Mouse (Mus musculus) stomach, embryonic 14.5 days (tissue): ENCODE results near the gene Rpsa. TPM values are rescaled to one million over a fixed set of nuclear protein-coding genes. Genes with fewer than 3 reads are reported as not detected.
A peak's percentile ranks its signal among the peaks of the same experiment; 100 is the strongest.

Experiments
- ATAC-seq: fragments of 200-750 bp; cut with Nextera tagmentation; 2 replicates; pipeline ENCODE4 v1.8.0; 2017; ENCODE audit warnings: low read depth, moderate TSS enrichment; ENCODE audit not compliant: insufficient number of reproducible peaks, insufficient read depth, low FRiP score
- H3K27ac ChIP-seq: fragments of 300-500 bp; sonication (generic); 2 replicates; pipeline ENCODE4 v1.5.1; 2014; ENCODE audit warnings: mild to moderate bottlenecking, low read length, moderate library complexity, mixed read lengths
- H3K27me3 ChIP-seq: fragments of 300-500 bp; sonication (generic); 2 replicates; pipeline ENCODE4 v1.6.1; 2014; ENCODE audit warnings: low read length, control low read depth, mixed read lengths; ENCODE audit not compliant: control insufficient read depth, insufficient read depth
- H3K36me3 ChIP-seq: fragments of 300-500 bp; sonication (generic); 2 replicates; pipeline ENCODE4 v1.6.1; 2014; ENCODE audit warnings: mild to moderate bottlenecking, control low read depth, low read length, moderate library complexity, mixed read lengths; ENCODE audit not compliant: control insufficient read depth, insufficient read depth
- H3K4me1 ChIP-seq: fragments of 300-500 bp; sonication (generic); 2 replicates; pipeline ENCODE4 v1.6.1; 2014; ENCODE audit warnings: low read length, control low read depth, mixed read lengths; ENCODE audit not compliant: control insufficient read depth, insufficient read depth
- H3K4me2 ChIP-seq: fragments of 300-500 bp; sonication (generic); replicated peaks from 2 replicates; pipeline ENCODE4 v1.6.1; 2014; ENCODE audit warnings: low read depth, low read length, control low read depth
- H3K4me3 ChIP-seq: fragments of 300-500 bp; sonication (generic); 2 replicates; pipeline ENCODE4 v1.5.1; 2014; ENCODE audit warnings: low read depth, low read length, control low read depth
- H3K9ac ChIP-seq: fragments of 300-500 bp; sonication (generic); replicated peaks from 2 replicates; pipeline ENCODE4 v1.6.1; 2014; ENCODE audit warnings: low read depth, mild to moderate bottlenecking, control low read depth, low read length, moderate library complexity, mixed read lengths
- H3K9me3 ChIP-seq: fragments of 300-500 bp; sonication (generic); 2 replicates; pipeline ENCODE4 v1.6.1; 2016; ENCODE audit warnings: low read depth, low read length, control low read depth; ENCODE audit not compliant: control insufficient read depth
- WGBS: fragments of 180-500 bp; shearing (Covaris S2); extraction: QIAGEN DNeasy Blood & Tissue Kit; methylation state at CpG from one replicate; pipeline ENCODE4 v1.1.7; 2014; 5-methylcytosine and 5-hydroxymethylcytosine counted together
- polyA plus RNA-seq: library from polyadenylated mRNA; unstranded; fragments of >200 nt; fragmentation: Nextera tagmentation; extraction: Ambion mirVana; gene quantifications from 2 replicates; pipeline ENCODE4 v1.2.1, GENCODE M21; 2014

Rpsa gene
- polyA plus RNA-seq, 1 experiment from 2014 or later, result 2,010 TPM

DNA sequence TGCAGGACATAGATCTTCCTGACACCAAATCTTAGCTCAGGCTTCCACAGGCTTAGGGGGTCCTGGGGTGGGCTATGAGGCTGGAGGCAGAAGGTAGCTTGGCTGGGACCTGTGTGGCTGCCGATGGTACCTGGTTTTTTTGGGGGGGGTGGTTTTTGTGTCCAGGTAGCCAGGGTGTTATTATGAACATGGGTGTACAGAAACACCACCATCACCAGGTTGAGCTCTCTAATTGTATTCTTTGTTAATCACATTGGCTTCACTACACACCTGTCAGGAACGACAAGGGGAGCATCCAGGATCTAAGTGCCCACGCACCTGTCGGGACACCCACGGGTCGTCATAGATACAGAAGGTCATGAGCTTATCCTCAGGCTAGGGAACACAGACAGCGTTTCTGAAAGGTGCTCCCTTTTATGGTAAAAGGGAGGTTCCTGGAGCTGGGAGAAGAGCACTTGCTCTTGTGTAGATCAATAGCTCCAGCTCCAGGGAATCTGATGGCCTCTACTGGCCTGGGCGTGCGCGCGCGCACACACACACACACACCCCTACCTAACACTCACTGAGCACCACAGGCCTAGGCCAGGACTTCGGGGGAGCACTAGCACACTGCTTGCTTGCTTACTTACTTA is 7.2 kb downstream of the Rpsa start:
- WGBS, result 71% methylated on average over 13 of the region's 13 CpGs
- no peak overlapping the region for H3K27ac ChIP-seq
- H3K9me3 ChIP-seq, result no peaks in the 10 kb centered on the region
- peaks cover 29% of the 10 kb centered on the region for H3K36me3 ChIP-seq
- no peaks in the 10 kb centered on the region for H3K4me1 ChIP-seq
- no peak overlapping the region for H3K4me3 ChIP-seq
- no peak overlapping the region for H3K9ac ChIP-seq
- no peak for ATAC-seq
- H3K27me3 ChIP-seq, result no peaks in the 10 kb centered on the region
- no peak overlapping the region for H3K4me2 ChIP-seq

DNA sequence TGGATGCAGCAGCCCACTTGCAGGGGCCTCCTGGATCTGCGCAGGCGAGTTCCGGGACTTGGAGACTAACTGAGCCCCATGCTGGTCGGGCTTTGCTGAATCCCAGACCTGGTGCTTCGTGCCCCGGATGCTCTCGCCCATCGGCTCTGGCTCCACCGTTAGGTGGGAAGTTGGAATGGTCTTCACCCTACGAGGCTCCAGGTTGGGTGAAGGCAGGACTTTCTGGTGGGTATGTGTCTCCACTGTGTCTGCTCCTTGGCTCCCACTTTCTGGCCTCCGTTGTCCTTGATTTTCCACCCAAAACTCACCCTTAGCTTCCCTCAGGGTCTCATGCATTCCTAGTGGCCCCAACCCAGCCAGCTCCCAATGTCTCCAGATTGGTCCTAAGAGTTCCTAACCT is 8.0 kb downstream of the Rpsa start:
- H3K36me3 ChIP-seq, result peaks cover 22% of the 10 kb centered on the region
- no peaks in the 10 kb centered on the region for H3K27me3 ChIP-seq
- H3K4me2 ChIP-seq, result no peak overlapping the region
- no peak for ATAC-seq
- no peak overlapping the region for H3K27ac ChIP-seq
- H3K9me3 ChIP-seq, result no peaks in the 10 kb centered on the region
- H3K9ac ChIP-seq, result no peak overlapping the region
- no peaks in the 10 kb centered on the region for H3K4me1 ChIP-seq
- WGBS, result 90% methylated on average over 11 of the region's 11 CpGs
- H3K4me3 ChIP-seq, result no peak overlapping the region

DNA sequence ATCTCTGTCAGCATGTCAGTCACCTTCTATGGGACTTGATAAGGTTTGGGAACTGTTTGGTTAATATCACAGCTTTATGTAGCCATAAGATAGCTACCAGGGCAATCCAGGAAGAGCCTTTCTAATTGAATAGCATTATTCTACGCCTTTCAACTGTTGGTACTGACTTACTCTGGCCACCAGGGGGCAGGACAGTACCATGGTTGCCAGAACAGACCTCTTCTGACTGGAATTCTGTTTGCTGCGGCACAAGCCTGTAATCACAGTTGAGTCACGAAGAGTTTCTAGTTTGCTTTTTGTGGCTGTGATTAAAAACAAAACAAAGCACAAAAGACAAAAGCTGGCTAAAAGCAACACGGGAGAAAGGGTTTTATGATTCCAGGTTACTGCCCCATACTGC is 13.2 kb downstream of the Rpsa start:
- no peaks in the 10 kb centered on the region for H3K9me3 ChIP-seq
- no peak overlapping the region for H3K9ac ChIP-seq
- ATAC-seq, result no peak
- H3K36me3 ChIP-seq, result no peaks in the 10 kb centered on the region
- WGBS, result 7% methylated on average over 4 of the region's 4 CpGs
- no peaks in the 10 kb centered on the region for H3K4me1 ChIP-seq
- H3K27me3 ChIP-seq, result no peaks in the 10 kb centered on the region
- no peak overlapping the region for H3K27ac ChIP-seq
- no peak overlapping the region for H3K4me2 ChIP-seq
- H3K4me3 ChIP-seq, result no peak overlapping the region

DNA sequence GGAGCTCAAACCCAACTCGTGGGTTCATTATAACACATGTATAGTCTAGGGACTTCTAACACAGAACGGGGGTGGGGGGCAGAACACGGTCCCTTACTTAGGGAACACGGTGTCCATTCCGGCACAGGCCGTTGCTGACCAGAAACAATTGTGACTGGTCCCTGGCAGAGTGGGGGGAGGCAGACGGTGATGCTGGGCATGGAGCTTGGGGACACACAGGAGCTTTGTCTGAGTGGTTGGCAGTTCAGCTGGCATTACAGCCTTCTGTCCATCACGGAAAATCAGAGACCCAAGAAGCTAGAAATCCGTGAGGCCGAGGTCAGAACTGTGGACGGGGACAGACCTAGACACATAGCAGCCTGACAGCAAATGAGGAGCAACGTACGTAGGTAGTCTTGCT is 17.0 kb downstream of the Rpsa start:
- H3K9me3 ChIP-seq, result no peaks in the 10 kb centered on the region
- H3K4me1 ChIP-seq, result no peaks in the 10 kb centered on the region
- WGBS, result 87% methylated on average over 13 of the region's 13 CpGs
- no peaks in the 10 kb centered on the region for H3K27me3 ChIP-seq
- H3K9ac ChIP-seq, result no peak overlapping the region
- H3K36me3 ChIP-seq, result no peaks in the 10 kb centered on the region
- no peak overlapping the region for H3K27ac ChIP-seq
- ATAC-seq, result no peak
- no peak overlapping the region for H3K4me3 ChIP-seq
- no peak overlapping the region for H3K4me2 ChIP-seq

DNA sequence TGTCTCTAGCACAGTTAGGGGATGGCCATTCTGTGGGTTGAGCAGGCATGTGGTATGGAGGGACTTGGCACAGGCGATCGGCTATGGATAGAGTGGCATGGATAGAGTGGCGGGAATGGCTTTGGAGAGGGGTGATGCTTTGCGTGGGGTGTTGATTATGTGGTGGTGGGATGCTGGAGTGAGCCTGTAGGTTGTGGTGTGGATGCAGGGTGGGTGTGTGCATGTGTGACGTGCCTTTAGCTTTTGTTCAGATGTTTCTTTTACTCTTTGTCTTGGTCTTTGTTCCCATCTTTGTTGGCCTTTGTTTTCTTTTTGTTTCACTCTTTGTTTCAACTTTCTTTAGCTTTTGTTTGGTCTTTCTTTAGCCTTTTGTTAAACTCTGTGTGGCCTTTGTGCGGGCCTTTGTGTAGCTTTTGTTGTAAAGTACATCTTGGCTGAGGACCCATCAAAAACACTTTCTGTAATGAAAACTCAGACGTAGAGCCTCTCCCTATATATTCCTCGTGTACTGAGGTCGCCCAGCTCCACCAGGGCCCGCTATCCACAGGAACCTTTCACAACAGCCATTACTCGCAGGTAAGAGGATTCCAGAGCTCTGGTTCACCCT is 21.8 kb downstream of the Rpsa start, which contains the start of gene Mobp:
Gene Mobp (plus strand): TSS at position 486 of the 607 bp plus-strand sequence.
- Histone ChIP-seq H3K36me3 (no peaks in the 10 kb centered on the region), H3K9ac (no peak within 1 kb of the TSS), H3K27ac (no peak within 1 kb of the TSS), H3K4me3 (no peak within 1 kb of the TSS), H3K4me1 (no peaks in the 10 kb centered on the region), H3K27me3 (no peaks in the 10 kb centered on the region), H3K9me3 (no peaks in the 10 kb centered on the region), H3K4me2 (no peak within 1 kb of the TSS)
- ATAC-seq, result no peak
- 76% methylated on average over 11 of the region's 11 CpGs for WGBS

DNA sequence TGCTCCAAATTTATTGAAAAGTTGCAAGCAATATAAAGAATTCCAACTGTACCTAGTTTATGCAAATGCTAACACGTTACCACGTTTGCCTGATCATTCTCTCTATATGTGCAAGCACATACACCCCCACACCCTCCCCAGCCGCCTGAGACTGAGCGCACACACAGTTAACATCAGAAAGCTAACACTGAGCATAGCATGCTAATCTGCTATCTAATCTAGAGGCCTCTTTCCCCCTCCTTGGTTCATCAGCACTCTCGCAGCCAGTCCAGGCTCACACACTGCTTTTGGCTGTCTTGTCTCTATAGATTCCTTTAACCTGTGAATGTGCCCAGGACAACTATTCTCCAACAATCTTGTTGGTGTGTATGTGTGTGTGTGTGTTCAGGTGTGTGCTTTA is 23.7 kb downstream of the Rpsa start:
- H3K4me2 ChIP-seq, result no peak overlapping the region

DNA sequence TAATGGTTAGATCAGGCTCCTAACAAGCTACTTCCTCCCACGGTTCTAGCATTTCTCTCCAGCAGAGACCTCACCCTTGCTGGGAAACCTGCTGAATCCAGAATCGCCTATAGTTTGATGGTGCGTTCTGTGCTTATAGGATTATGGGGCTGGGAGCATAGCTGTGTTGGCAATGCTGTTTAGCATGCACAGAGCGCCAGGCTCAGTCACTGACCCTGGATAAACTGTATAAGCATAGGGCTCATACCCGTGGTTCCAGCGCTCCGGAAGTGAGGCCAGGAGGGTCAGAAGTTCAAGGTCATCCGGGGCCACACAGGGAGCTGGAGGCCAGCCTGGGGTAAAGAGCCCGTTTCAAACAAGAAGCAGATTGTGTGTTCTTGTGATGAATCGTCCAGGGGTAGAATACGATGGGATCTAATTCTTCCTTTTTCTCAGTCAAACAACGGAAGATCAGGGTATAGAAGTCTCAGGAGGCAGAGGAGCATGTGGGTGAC is 24.5 kb downstream of the Rpsa start:
- Histone ChIP-seq H3K4me1 (no peaks in the 10 kb centered on the region), H3K9me3 (no peaks in the 10 kb centered on the region), H3K27ac (no peak overlapping the region), H3K4me2 (no peak overlapping the region), H3K36me3 (no peaks in the 10 kb centered on the region), H3K27me3 (no peaks in the 10 kb centered on the region), H3K4me3 (no peak overlapping the region), H3K9ac (no peak overlapping the region)
- ATAC-seq, result no peak
- WGBS, result 69% methylated on average over 12 of the region's 12 CpGs

More for the DNA sequence above, 23.7 kb downstream of the Rpsa start:
- Histone ChIP-seq H3K9ac (no peak overlapping the region), H3K27me3 (no peaks in the 10 kb centered on the region), H3K4me3 (no peak overlapping the region), H3K9me3 (no peaks in the 10 kb centered on the region), H3K4me1 (no peaks in the 10 kb centered on the region), H3K27ac (no peak overlapping the region), H3K36me3 (no peaks in the 10 kb centered on the region)
- ATAC-seq, result no peak
- 66% methylated on average over 5 of the region's 5 CpGs for WGBS

DNA sequence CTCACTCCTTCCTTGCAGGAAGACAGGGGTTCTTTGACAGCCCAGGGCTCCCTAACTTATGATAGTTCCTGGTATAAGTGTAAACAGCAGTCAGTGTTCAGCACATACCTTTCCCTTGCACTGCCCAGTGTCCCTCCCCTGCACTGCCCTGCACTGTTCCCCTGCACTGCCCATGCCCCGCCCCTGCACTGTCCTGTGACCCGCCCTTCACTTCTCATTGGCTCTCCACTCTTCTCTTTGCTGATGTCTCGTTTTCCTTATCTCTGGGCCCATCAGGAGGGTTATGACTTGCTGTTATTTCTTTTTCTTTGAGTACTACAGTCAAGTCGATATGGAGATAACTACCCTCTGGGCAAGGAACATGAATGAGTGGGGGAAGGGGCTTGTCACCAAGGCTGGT is 30.6 kb downstream of the Rpsa start:
- ATAC-seq, result peak; percentile 71; the same call in 1 of the 2 replicates
- no peak overlapping the region for H3K4me3 ChIP-seq
- no peak overlapping the region for H3K9ac ChIP-seq
- H3K9me3 ChIP-seq, result no peaks in the 10 kb centered on the region
- no peaks in the 10 kb centered on the region for H3K36me3 ChIP-seq
- H3K4me1 ChIP-seq, result no peaks in the 10 kb centered on the region
- 27% methylated on average over 4 of the region's 4 CpGs for WGBS
- H3K27me3 ChIP-seq, result no peaks in the 10 kb centered on the region
- no peak overlapping the region for H3K27ac ChIP-seq
- no peak overlapping the region for H3K4me2 ChIP-seq
